Mouse (Mus musculus) heart, postnatal 0 days (tissue): ENCODE data around the gene Shisa3.

Source experiments
- CTCF ChIP-seq: IDR thresholded peaks from 2 replicates; pipeline ENCODE4 v1.5.1; 2016; ENCODE audit warnings: antibody characterized with exemption, control low read depth, low read depth
- EP300 ChIP-seq: IDR thresholded peaks from 2 replicates; pipeline ENCODE4 v1.6.1; 2016; ENCODE audit warnings: antibody characterized with exemption, low read depth

DNA sequence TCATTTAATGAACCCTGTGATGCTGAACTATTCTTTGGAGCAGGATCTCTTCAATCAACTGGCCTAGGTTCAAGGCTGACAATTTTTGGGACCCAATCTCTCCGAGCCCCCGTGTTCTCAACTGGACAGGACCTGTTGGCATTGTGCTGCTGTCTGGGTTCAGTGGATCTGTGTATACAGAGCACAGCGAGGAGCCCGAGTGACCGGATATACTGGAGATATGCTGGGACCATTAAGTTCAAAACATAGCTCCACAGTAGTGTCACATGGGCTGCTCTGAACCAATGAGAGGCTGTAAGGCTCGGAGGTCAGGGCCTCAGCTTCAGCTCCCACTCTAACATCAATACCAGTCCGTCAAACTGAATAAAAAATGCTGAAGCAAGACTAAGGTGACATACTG lies 21.8 kb downstream of the Shisa3 start:
- no peak for TF ChIP-seq CTCF
- TF ChIP-seq EP300 = no peak
